Mouse (Mus musculus): ENCODE results near the gene Flrt1.
"Not testable (repeated sequence)": the region's sequence is repeated elsewhere in the genome, so short reads cannot be mapped to it uniquely, and the experiment has no call there.

The Flrt1 gene

GRCm38 (mm10) chr19:7102039-7102438, 3.5 kb downstream of the Flrt1 start:
- DNase-seq, result no peak

- no peak for DNase-seq
These were observed 5.8 kb downstream of the Flrt1 start for GRCm38 (mm10) chr19:7099620-7100155.

DNA sequence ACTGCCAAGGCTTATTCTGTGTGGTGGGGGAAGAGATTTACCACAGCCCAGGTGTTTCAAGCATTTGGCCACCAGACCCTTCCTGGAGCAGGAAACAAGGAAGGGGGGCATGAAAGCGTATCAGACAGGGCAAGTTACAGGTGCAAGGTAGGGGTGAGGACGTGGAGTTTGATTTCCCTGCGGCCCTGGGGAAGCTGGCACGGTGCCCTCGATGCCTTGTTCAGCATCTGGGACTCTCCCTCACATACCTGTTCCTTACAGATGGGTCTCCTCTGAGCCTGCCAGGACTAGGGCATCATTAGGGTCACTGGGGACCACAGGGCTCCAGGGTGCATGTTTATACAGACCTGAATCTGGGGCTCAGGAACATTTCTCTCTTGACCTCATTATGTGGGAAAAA, 12.8 kb downstream of the Flrt1 start:
- DNase-seq, result no peak

DNA sequence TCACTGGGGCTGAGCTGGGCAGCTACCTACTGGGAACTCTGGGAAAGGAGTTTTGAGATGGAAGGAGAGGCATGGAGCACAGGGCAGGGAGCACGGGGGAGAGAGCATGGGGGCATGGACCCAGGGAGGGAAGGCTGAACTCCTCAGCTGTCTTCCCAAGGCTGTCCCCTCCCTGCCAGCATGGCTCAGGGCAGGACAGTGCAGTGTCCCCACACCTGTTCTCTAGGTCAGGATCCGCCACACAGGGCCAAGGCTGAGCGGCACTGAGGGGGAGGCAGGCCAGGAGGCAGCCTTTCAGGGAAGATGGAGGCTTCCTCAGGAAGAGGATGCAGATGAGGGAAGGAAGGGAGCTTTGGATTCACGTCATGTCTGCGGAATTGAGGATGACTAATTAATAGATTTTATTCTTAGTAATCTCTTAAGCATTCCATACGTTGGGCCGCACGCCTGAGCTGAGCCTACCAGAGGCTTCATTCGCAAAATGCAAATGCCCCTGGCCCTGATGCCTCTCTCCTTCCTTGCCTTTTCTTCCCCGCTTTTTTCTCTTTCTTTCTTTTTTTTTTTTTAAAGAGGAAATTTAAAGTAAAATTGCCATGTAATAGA, 14.0 kb downstream of the Flrt1 start:
- no peak for DNase-seq

GRCm38 (mm10) chr19:7090369-7091064, 15.0 kb downstream of the Flrt1 start:
- DNase-seq, result peak; percentile 58

GRCm38 (mm10) chr19:7089842-7090251, 15.7 kb downstream of the Flrt1 start:
- no peak for DNase-seq

DNA sequence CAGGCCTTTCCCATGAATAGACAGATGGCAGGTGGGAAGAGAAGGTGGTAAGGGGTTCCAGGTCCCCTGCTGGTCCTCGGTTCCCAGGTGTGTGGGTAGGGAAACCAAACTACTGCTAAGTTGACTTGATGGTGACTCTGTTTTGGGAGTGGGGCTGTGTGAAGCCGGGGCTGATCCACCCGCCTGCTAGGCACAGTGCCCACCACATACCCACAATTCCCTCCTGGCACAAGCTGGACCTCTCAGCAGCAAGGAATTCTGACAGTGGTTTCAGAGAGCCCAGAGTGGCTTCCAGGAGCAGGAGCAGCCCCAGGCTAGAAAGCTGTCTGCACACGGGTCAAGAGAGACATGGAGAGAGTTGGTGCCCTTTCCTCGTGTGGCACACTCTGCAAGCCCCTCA, 16.5 kb downstream of the Flrt1 start:
- DNase-seq, result no peak

DNA sequence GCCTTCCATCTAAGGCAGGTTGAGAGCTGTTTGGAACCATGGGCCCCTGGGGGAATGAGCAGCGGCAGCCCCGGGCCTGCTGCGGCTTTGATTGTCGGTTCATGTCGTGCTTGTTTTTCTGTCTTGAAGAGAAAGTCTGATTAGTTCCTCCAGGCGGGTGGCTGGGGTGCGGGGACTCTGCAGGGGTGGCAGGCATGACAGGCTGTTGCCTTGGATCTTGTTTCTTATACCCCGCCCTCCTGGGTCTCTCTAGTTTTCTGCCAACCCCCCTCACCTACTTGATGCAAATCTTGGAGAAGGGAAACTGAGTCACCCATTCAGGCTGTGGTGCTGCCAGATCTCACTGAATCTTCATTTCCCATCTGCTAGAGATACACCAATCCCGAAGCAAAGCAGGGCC, 17.0 kb downstream of the Flrt1 start:
- DNase-seq, result no peak

DNA sequence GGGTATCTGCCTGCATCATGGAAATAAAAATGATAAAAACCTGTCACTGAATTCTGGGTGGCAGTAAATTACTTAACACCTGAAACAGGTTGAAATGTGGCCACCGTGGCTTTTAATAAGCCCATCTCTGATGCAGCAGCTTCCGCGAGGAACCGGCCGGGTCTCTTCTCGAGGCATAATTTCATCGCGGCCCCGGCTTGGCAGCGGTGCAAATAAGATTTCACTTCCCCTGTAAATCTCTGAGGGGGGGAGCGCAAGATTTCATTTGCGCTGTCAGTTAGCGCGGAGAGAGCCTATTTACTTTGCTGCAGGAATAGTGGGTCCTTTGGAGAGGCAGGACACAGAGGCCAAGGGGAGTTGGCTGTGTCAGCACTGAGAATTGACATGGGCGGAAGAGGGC, 20.8 kb downstream of the Flrt1 start:
- no peak for DNase-seq

DNA sequence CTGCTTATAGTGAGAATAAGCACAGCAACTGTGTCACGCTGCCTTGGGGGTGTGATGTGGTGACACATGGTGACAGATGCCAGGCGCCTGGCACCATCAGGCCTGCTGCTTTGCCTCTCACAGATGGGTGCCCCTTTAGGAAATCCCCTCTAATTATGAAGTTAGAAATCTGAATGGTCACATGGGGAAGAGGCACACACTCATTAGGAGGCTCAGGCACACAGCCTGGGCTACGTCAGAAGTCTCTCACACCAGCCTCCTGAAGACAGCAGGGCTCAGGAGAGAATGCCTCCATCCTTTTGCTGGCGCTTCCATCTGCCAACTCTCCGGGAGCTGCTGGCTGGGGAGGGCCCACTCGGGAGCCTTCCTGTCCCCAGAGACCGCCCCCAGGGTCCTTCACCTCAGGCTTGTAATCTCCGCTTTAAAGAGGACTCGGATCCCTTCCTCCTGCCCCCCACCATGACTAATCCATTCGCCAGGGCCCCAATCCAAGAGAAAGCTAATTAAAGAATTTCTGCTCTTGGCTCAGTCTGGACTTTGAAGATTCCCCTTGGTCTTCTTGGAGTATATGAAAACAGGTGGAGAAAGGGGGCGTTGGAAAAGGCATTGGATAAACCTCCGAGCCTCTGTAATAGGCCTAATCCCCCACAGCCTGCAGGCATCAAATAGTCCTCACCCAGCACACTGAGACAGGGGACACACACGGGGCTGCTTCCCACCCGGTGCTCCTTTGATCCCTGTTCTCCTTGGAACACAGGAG, 22.3 kb downstream of the Flrt1 start:
- no peak for DNase-seq

- DNase-seq, result no peak
These were observed 23.8 kb downstream of the Flrt1 start for GRCm38 (mm10) chr19:7081516-7082266.

DNA sequence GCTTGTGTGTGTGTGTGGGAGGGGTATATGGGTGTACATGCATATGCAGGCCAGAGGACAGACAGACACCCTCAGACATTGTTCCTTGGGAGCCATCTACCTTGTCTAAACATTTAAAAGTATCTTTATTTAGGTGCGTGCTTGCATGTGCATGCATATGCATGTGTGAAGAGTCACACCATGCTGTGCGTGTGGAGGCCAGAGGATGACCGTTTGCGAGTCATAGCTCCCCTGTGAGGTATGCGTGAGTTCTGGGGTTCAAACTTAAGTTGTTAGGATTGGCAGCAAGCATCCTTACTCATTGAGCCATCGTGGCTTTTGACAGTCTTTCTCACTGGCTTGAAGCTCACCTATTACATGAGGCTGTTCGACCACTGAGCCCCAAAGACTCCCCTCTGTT, 27.3 kb downstream of the Flrt1 start:
- no peak for DNase-seq

GRCm38 (mm10) chr19:7077666-7078065, 27.9 kb downstream of the Flrt1 start:
- DNase-seq, result no peak

GRCm38 (mm10) chr19:7075336-7075735, 30.2 kb downstream of the Flrt1 start:
- DNase-seq, result not testable (repeated sequence)

- no peak for DNase-seq
These were observed 31.3 kb downstream of the Flrt1 start for GRCm38 (mm10) chr19:7073997-7074781.

- DNase-seq, result no peak
These were observed 33.3 kb downstream of the Flrt1 start for GRCm38 (mm10) chr19:7072221-7072620.

DNA sequence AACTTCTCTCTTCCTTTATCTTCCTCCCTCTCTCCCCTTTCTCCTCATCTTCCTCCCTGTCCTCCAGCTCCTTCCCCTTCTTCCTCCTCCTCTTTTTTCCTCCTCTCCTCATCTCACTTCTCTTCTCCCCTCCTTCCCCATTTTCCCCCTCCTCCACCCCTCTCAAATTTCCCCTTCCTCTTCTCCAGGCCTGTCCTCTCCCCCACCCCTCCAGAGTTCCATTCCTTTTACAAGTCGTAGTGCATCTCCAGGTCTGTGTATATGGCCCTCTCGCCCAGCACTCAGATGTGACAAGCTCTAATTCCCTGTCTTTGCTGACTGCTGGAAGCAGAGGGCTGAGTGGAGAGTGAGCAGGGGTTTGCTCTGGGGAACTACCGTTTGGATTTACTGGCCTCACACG, 34.8 kb downstream of the Flrt1 start:
- no peak for DNase-seq

GRCm38 (mm10) chr19:7069781-7070763, 35.5 kb downstream of the Flrt1 start:
- DNase-seq, result no peak

GRCm38 (mm10) chr19:7068661-7069531, 36.6 kb downstream of the Flrt1 start:
- DNase-seq, result no peak

GRCm38 (mm10) chr19:7068136-7068535, 37.4 kb downstream of the Flrt1 start:
- peak; percentile 86 for DNase-seq
